Mouse (Mus musculus): ENCODE measurements around the gene Bco1. TPM values are rescaled to one million over a fixed set of nuclear protein-coding genes. Genes with fewer than 3 reads are reported as not detected.

Gene Bco1
- polyA plus RNA-seq, 1 experiment from 2014 or later, result 1.2 TPM

- H3K9ac ChIP-seq (ENCODE audit: low read length), result no peak overlapping the region; the same call in 1 of the 2 replicates
- H3K27me3 ChIP-seq (ENCODE audit: control insufficient read depth, insufficient read depth, low read length), result no peaks in the 10 kb centered on the region
- peak overlapping the region; percentile 34 for H3K27ac ChIP-seq (ENCODE audit: low read length)
- H3K9me3 ChIP-seq (replicated peaks; ENCODE audit: control insufficient read depth, low read length), result no peaks in the 10 kb centered on the region
- WGBS, result 67% methylated on average over 8 of the region's 8 CpGs
- no peak overlapping the region for H3K4me3 ChIP-seq (replicated peaks; ENCODE audit: low read length)
- ATAC-seq (ENCODE audit: insufficient read depth, low FRiP score), result peak; percentile 44; the same call in 1 of the 2 replicates
- H3K4me2 ChIP-seq (ENCODE audit: low read depth, low read length), result no peak overlapping the region
- H3K4me1 ChIP-seq (ENCODE audit: control insufficient read depth, insufficient read depth, low read length), result peaks cover 30% of the 10 kb centered on the region
- no peaks in the 10 kb centered on the region for H3K36me3 ChIP-seq (ENCODE audit: control insufficient read depth, insufficient read depth, low read length)
These were observed 71.7 kb downstream of the Bco1 start for GRCm38 (mm10) chr8:117167243-117167883.

GRCm38 (mm10) chr8:117168378-117168777 is 72.7 kb downstream of the Bco1 start:
- Histone ChIP-seq H3K27ac (ENCODE audit: low read length) (no peak overlapping the region), H3K9me3 (replicated peaks; ENCODE audit: control insufficient read depth, low read length) (no peaks in the 10 kb centered on the region), H3K36me3 (ENCODE audit: control insufficient read depth, insufficient read depth, low read length) (no peaks in the 10 kb centered on the region), H3K4me3 (replicated peaks; ENCODE audit: low read length) (no peak overlapping the region), H3K9ac (ENCODE audit: low read length) (no peak overlapping the region), H3K4me2 (ENCODE audit: low read depth, low read length) (no peak overlapping the region), H3K4me1 (ENCODE audit: control insufficient read depth, insufficient read depth, low read length) (peaks cover 36% of the 10 kb centered on the region), H3K27me3 (ENCODE audit: control insufficient read depth, insufficient read depth, low read length) (no peaks in the 10 kb centered on the region)
- 80% methylated on average over 9 of the region's 9 CpGs for WGBS
- ATAC-seq (ENCODE audit: insufficient read depth, low FRiP score), result no peak

- WGBS, result 76% methylated on average over 3 of the region's 3 CpGs
- H3K9ac ChIP-seq (ENCODE audit: low read length), result no peak overlapping the region
- H3K4me2 ChIP-seq (ENCODE audit: low read depth, low read length), result no peak overlapping the region
- no peak overlapping the region for H3K27ac ChIP-seq (ENCODE audit: low read length)
- no peaks in the 10 kb centered on the region for H3K27me3 ChIP-seq (ENCODE audit: control insufficient read depth, insufficient read depth, low read length)
- peaks cover 28% of the 10 kb centered on the region for H3K4me1 ChIP-seq (ENCODE audit: control insufficient read depth, insufficient read depth, low read length)
- no peak for ATAC-seq (ENCODE audit: insufficient read depth, low FRiP score)
- H3K36me3 ChIP-seq (ENCODE audit: control insufficient read depth, insufficient read depth, low read length), result 0 out of 2 replicates have a peak, but pooled peaks cover 4% of the 10 kb centered on the region
- no peak overlapping the region for H3K4me3 ChIP-seq (replicated peaks; ENCODE audit: low read length)
- H3K9me3 ChIP-seq (replicated peaks; ENCODE audit: control insufficient read depth, low read length), result no peaks in the 10 kb centered on the region
These were observed 76.2 kb downstream of the Bco1 start for GRCm38 (mm10) chr8:117171826-117172225.

GRCm38 (mm10) chr8:117172904-117173303 is 77.2 kb downstream of the Bco1 start:
- 33% methylated on average over 7 of the region's 7 CpGs for WGBS
- no peak overlapping the region for H3K27ac ChIP-seq (ENCODE audit: low read length)
- peaks cover 18% of the 10 kb centered on the region for H3K4me1 ChIP-seq (ENCODE audit: control insufficient read depth, insufficient read depth, low read length)
- H3K9ac ChIP-seq (ENCODE audit: low read length), result 0 out of 2 replicates have a peak overlapping the region, but pooled peaks have one; percentile 32
- H3K4me3 ChIP-seq (replicated peaks; ENCODE audit: low read length), result no peak overlapping the region
- ATAC-seq (ENCODE audit: insufficient read depth, low FRiP score), result peak; percentile 62; the same call in 1 of the 2 replicates
- H3K36me3 ChIP-seq (ENCODE audit: control insufficient read depth, insufficient read depth, low read length), result 0 out of 2 replicates have a peak, but pooled peaks cover 4% of the 10 kb centered on the region
- no peaks in the 10 kb centered on the region for H3K27me3 ChIP-seq (ENCODE audit: control insufficient read depth, insufficient read depth, low read length)
- H3K4me2 ChIP-seq (ENCODE audit: low read depth, low read length), result no peak overlapping the region
- no peaks in the 10 kb centered on the region for H3K9me3 ChIP-seq (replicated peaks; ENCODE audit: control insufficient read depth, low read length)

GRCm38 (mm10) chr8:117173690-117174089 is 78.0 kb downstream of the Bco1 start:
- Histone ChIP-seq H3K9ac (ENCODE audit: low read length) (no peak overlapping the region), H3K27me3 (ENCODE audit: control insufficient read depth, insufficient read depth, low read length) (no peaks in the 10 kb centered on the region), H3K27ac (ENCODE audit: low read length) (no peak overlapping the region), H3K9me3 (replicated peaks; ENCODE audit: control insufficient read depth, low read length) (no peaks in the 10 kb centered on the region), H3K4me1 (ENCODE audit: control insufficient read depth, insufficient read depth, low read length) (peaks cover 12% of the 10 kb centered on the region), H3K36me3 (ENCODE audit: control insufficient read depth, insufficient read depth, low read length) (0 out of 2 replicates have a peak, but pooled peaks cover 4% of the 10 kb centered on the region), H3K4me3 (replicated peaks; ENCODE audit: low read length) (no peak overlapping the region), H3K4me2 (ENCODE audit: low read depth, low read length) (no peak overlapping the region)
- ATAC-seq (ENCODE audit: insufficient read depth, low FRiP score), result no peak
- WGBS, result 65% methylated on average over 3 of the region's 3 CpGs

GRCm38 (mm10) chr8:117174536-117174935 is 78.9 kb downstream of the Bco1 start:
- Histone ChIP-seq H3K9me3 (replicated peaks; ENCODE audit: control insufficient read depth, low read length) (no peaks in the 10 kb centered on the region), H3K27ac (ENCODE audit: low read length) (no peak overlapping the region), H3K4me1 (ENCODE audit: control insufficient read depth, insufficient read depth, low read length) (peaks cover 11% of the 10 kb centered on the region), H3K27me3 (ENCODE audit: control insufficient read depth, insufficient read depth, low read length) (no peaks in the 10 kb centered on the region), H3K4me2 (ENCODE audit: low read depth, low read length) (no peak overlapping the region), H3K9ac (ENCODE audit: low read length) (no peak overlapping the region), H3K36me3 (ENCODE audit: control insufficient read depth, insufficient read depth, low read length) (0 out of 2 replicates have a peak, but pooled peaks cover 4% of the 10 kb centered on the region), H3K4me3 (replicated peaks; ENCODE audit: low read length) (no peak overlapping the region)
- WGBS, result 91% methylated on average over 5 of the region's 5 CpGs
- no peak for ATAC-seq (ENCODE audit: insufficient read depth, low FRiP score)

GRCm38 (mm10) chr8:117176308-117176707 is 80.7 kb downstream of the Bco1 start:
- H3K27me3 ChIP-seq (ENCODE audit: control insufficient read depth, insufficient read depth, low read length), result no peaks in the 10 kb centered on the region
- 0 out of 2 replicates have a peak, but pooled peaks cover 4% of the 10 kb centered on the region for H3K36me3 ChIP-seq (ENCODE audit: control insufficient read depth, insufficient read depth, low read length)
- no peak for ATAC-seq (ENCODE audit: insufficient read depth, low FRiP score)
- H3K4me3 ChIP-seq (replicated peaks; ENCODE audit: low read length), result no peak overlapping the region
- WGBS, result 78% methylated on average over 5 of the region's 5 CpGs
- no peak overlapping the region for H3K9ac ChIP-seq (ENCODE audit: low read length)
- no peak overlapping the region for H3K27ac ChIP-seq (ENCODE audit: low read length)
- H3K4me2 ChIP-seq (ENCODE audit: low read depth, low read length), result no peak overlapping the region
- H3K4me1 ChIP-seq (ENCODE audit: control insufficient read depth, insufficient read depth, low read length), result peaks cover 5% of the 10 kb centered on the region
- no peaks in the 10 kb centered on the region for H3K9me3 ChIP-seq (replicated peaks; ENCODE audit: control insufficient read depth, low read length)

- Histone ChIP-seq H3K4me2 (ENCODE audit: low read depth, low read length) (no peak overlapping the region), H3K27ac (ENCODE audit: low read length) (no peak overlapping the region), H3K36me3 (ENCODE audit: control insufficient read depth, insufficient read depth, low read length) (0 out of 2 replicates have a peak, but pooled peaks cover 4% of the 10 kb centered on the region), H3K9me3 (replicated peaks; ENCODE audit: control insufficient read depth, low read length) (no peaks in the 10 kb centered on the region), H3K27me3 (ENCODE audit: control insufficient read depth, insufficient read depth, low read length) (no peaks in the 10 kb centered on the region), H3K9ac (ENCODE audit: low read length) (no peak overlapping the region), H3K4me1 (ENCODE audit: control insufficient read depth, insufficient read depth, low read length) (peaks cover 5% of the 10 kb centered on the region), H3K4me3 (replicated peaks; ENCODE audit: low read length) (no peak overlapping the region)
- ATAC-seq (ENCODE audit: insufficient read depth, low FRiP score), result no peak
- 75% methylated on average over 7 of the region's 7 CpGs for WGBS
These were observed 81.6 kb downstream of the Bco1 start for GRCm38 (mm10) chr8:117177236-117177635.

- Histone ChIP-seq H3K36me3 (ENCODE audit: control insufficient read depth, insufficient read depth, low read length) (0 out of 2 replicates have a peak, but pooled peaks cover 4% of the 10 kb centered on the region), H3K4me3 (replicated peaks; ENCODE audit: low read length) (no peak overlapping the region), H3K27me3 (ENCODE audit: control insufficient read depth, insufficient read depth, low read length) (no peaks in the 10 kb centered on the region), H3K27ac (ENCODE audit: low read length) (no peak overlapping the region), H3K9ac (ENCODE audit: low read length) (no peak overlapping the region), H3K9me3 (replicated peaks; ENCODE audit: control insufficient read depth, low read length) (no peaks in the 10 kb centered on the region), H3K4me2 (ENCODE audit: low read depth, low read length) (no peak overlapping the region), H3K4me1 (ENCODE audit: control insufficient read depth, insufficient read depth, low read length) (no peaks in the 10 kb centered on the region)
- ATAC-seq (ENCODE audit: insufficient read depth, low FRiP score), result no peak
- WGBS, result 81% methylated on average over 2 of the region's 2 CpGs
These were observed 82.4 kb downstream of the Bco1 start for GRCm38 (mm10) chr8:117178039-117178438.

All from stomach, embryonic 16.5 days (tissue).